Mouse (Mus musculus) embryonic facial prominence, embryonic 10.5 days (tissue): ENCODE results near the gene Clint1. TPM values are rescaled to one million over a fixed set of nuclear protein-coding genes. Genes with fewer than 3 reads are reported as not detected.

Experiments
- DNase-seq: peaks from one replicate; pipeline ENCODE4 v3.0.0-alpha.2; 2017; ENCODE audit warnings: low spot score
- H3K27ac ChIP-seq: fragments of 300-500 bp; sonication (generic); replicated peaks from 2 replicates; pipeline ENCODE4 v1.5.1; 2016; ENCODE audit warnings: mild to moderate bottlenecking
- H3K27me3 ChIP-seq: fragments of 300-500 bp; sonication (generic); replicated peaks from 2 replicates; pipeline ENCODE4 v1.6.1; 2016; ENCODE audit warnings: low read depth, mild to moderate bottlenecking; ENCODE audit not compliant: poor library complexity, severe bottlenecking
- H3K36me3 ChIP-seq: fragments of 300-500 bp; sonication (generic); replicated peaks from 2 replicates; pipeline ENCODE4 v1.6.1; 2016; ENCODE audit warnings: mild to moderate bottlenecking, moderate library complexity
- H3K4me1 ChIP-seq: fragments of 300-500 bp; sonication (generic); 2 replicates; pipeline ENCODE4 v1.6.1; 2016
- H3K4me3 ChIP-seq: fragments of 300-500 bp; sonication (generic); 2 replicates; pipeline ENCODE4 v1.5.1; 2016; ENCODE audit warnings: mild to moderate bottlenecking, moderate library complexity
- H3K9me3 ChIP-seq: fragments of 300-500 bp; sonication (generic); 2 replicates; pipeline ENCODE4 v1.6.1; 2016; ENCODE audit warnings: mild to moderate bottlenecking
- WGBS: fragments of 180-500 bp; shearing (Covaris S2); methylation state at CpG from one replicate; pipeline ENCODE4 v1.1.7; 2016; 5-methylcytosine and 5-hydroxymethylcytosine counted together
- polyA plus RNA-seq: library from polyadenylated mRNA; unstranded; fragments of >200 nt; fragmentation: Nextera tagmentation; extraction: Ambion mirVana; gene quantifications from 2 replicates; pipeline ENCODE4 v1.2.1, GENCODE M21; 2016

Clint1 gene
- polyA plus RNA-seq, 1 experiment from 2014 or later = 63.7 TPM

GRCm38 (mm10) chr11:45892861-45893360 is 41.1 kb downstream of the Clint1 start:
- DNase-seq = no peak
- no peak overlapping the region for H3K4me3 ChIP-seq
- peaks cover 98% of the 10 kb centered on the region for H3K36me3 ChIP-seq
- no peak overlapping the region for H3K27ac ChIP-seq
- H3K9me3 ChIP-seq = no peaks in the 10 kb centered on the region
- no peaks in the 10 kb centered on the region for H3K4me1 ChIP-seq
- WGBS = 93% methylated on average over 5 of the region's 5 CpGs
- H3K27me3 ChIP-seq = no peaks in the 10 kb centered on the region

GRCm38 (mm10) chr11:45897392-45897791 is 45.5 kb downstream of the Clint1 start:
- no peaks in the 10 kb centered on the region for H3K27me3 ChIP-seq
- H3K9me3 ChIP-seq = no peaks in the 10 kb centered on the region
- no peaks in the 10 kb centered on the region for H3K4me1 ChIP-seq
- H3K4me3 ChIP-seq = no peak overlapping the region
- H3K36me3 ChIP-seq = peaks cover 88% of the 10 kb centered on the region
- no peak overlapping the region for H3K27ac ChIP-seq
- 82% methylated on average over 2 of the region's 2 CpGs for whole genome bisulfite sequencing
- no peak for DNase-seq

DNA sequence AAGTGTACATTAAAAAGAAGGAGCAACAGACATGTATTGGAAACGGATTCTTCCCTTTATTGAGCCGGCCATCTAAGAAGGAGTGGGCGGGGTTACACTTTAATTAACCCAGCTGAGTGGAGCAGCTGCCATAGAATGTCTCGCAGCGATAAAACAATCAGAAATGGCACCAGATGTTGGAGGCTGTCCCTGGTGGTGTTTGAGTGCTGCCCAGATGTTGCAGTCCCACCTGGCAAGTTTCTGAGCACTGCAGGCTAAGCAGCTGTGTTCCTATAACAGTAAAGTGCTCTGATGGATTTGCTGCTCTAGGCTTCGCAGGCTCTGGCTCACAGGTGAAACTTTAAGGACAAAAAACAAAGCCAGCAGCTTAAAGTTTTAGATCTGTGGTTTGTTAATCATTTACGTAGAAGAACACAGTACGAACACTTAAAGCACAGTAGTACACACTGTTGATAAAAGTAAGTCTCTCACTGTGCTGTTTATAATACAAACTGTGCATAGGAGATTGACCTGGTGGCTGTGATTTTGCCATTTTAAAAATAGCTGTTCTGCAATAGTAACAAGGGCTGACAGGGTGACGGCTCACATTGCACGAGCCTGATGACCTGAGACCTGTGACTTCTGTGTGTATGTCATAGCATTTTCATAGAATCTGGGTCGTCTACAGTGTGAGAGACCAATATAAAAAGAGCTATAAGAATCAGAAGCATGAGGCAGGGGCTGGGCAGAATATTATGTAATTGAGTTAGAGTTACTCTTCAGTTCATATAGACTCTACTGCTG is 48.6 kb downstream of the Clint1 start:
- no peak for DNase-seq
- Histone ChIP-seq H3K27me3 (no peaks in the 10 kb centered on the region), H3K4me3 (no peak overlapping the region), H3K9me3 (no peaks in the 10 kb centered on the region), H3K4me1 (no peaks in the 10 kb centered on the region), H3K36me3 (peaks cover 78% of the 10 kb centered on the region), H3K27ac (no peak overlapping the region)
- WGBS = 89% methylated on average over 11 of the region's 11 CpGs

- Histone ChIP-seq H3K36me3 (peaks cover 84% of the 10 kb centered on the region), H3K4me3 (no peak overlapping the region), H3K27ac (no peak overlapping the region; the same call in 1 of the 2 replicates), H3K27me3 (no peaks in the 10 kb centered on the region), H3K9me3 (no peaks in the 10 kb centered on the region), H3K4me1 (no peaks in the 10 kb centered on the region)
- 91% methylated on average over 8 of the region's 8 CpGs for WGBS
- no peak for DNase-seq
These were observed 54.4 kb downstream of the Clint1 start for GRCm38 (mm10) chr11:45906109-45906786.

GRCm38 (mm10) chr11:45907301-45907700 is 55.5 kb downstream of the Clint1 start:
- 93% methylated on average over 5 of the region's 5 CpGs for WGBS
- Histone ChIP-seq H3K4me1 (no peaks in the 10 kb centered on the region), H3K27me3 (no peaks in the 10 kb centered on the region), H3K27ac (no peak overlapping the region), H3K9me3 (no peaks in the 10 kb centered on the region), H3K4me3 (no peak overlapping the region), H3K36me3 (peaks cover 88% of the 10 kb centered on the region)
- no peak for DNase-seq

DNA sequence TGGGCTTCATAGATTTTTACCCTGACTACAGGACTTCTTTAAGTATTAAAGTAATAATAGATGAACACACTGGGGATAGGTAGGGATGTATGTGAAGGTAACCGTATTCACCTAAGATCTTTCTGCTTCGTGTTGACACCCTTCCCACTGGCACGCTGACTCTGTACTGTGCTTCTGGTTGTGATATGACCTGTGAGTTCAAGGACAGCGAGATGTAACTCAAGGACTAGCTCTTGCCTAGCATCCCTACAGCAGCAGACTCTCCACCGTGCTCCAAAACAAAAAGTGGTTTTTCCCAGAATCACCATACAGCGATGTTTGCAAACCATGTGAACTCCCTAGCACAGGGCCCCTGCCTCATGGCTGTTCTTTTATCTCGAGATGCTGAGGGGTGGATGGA is 56.2 kb downstream of the Clint1 start:
- Histone ChIP-seq H3K4me1 (no peaks in the 10 kb centered on the region), H3K9me3 (no peaks in the 10 kb centered on the region), H3K36me3 (peaks cover 80% of the 10 kb centered on the region), H3K4me3 (no peak overlapping the region), H3K27me3 (no peaks in the 10 kb centered on the region), H3K27ac (no peak overlapping the region)
- DNase-seq = no peak
- 94% methylated on average over 7 of the region's 7 CpGs for WGBS

- 96% methylated on average over 7 of the region's 7 CpGs for WGBS
- DNase-seq = no peak
- H3K36me3 ChIP-seq = peaks cover 72% of the 10 kb centered on the region
These were observed 57.0 kb downstream of the Clint1 start for GRCm38 (mm10) chr11:45908894-45909293.

GRCm38 (mm10) chr11:45910701-45911100 is 58.9 kb downstream of the Clint1 start:
- DNase-seq = no peak
- 90% methylated on average over 5 of the region's 5 CpGs for WGBS
- peaks cover 63% of the 10 kb centered on the region for H3K36me3 ChIP-seq
- H3K4me1 ChIP-seq = no peaks in the 10 kb centered on the region
- H3K27me3 ChIP-seq = no peaks in the 10 kb centered on the region
- H3K27ac ChIP-seq = no peak overlapping the region
- H3K4me3 ChIP-seq = no peak overlapping the region
- H3K9me3 ChIP-seq = no peaks in the 10 kb centered on the region

More at GRCm38 (mm10) chr11:45908894-45909293, 57.0 kb downstream of the Clint1 start:
- no peaks in the 10 kb centered on the region for H3K27me3 ChIP-seq
- H3K4me3 ChIP-seq = no peak overlapping the region
- no peaks in the 10 kb centered on the region for H3K4me1 ChIP-seq
- H3K9me3 ChIP-seq = no peaks in the 10 kb centered on the region
- no peak overlapping the region for H3K27ac ChIP-seq

GRCm38 (mm10) chr11:45916196-45916595 is 64.3 kb downstream of the Clint1 start:
- WGBS = 86% methylated on average over 10 of the region's 10 CpGs

DNA sequence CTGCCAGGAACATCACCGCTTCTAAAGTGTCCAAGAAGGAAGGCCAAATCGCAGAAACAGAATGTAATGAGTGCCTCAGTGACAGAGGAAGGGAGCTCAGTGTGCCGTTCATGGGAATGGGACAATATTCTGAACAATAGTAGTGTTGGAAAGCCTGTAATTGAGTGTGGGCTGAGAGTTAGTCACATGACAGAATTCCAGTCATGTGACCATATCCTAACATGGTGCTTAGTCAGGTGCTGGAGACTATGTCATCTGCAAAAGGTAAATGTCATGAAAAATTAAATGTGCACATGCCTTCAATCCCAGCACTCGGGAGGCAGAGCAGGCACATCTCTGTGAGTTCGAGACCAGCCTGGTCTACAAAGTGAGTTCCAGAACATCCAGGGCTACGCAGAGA is 66.2 kb downstream of the Clint1 start:
- H3K27ac ChIP-seq = no peak overlapping the region
- no peaks in the 10 kb centered on the region for H3K9me3 ChIP-seq
- H3K4me3 ChIP-seq = no peak overlapping the region
- WGBS = 93% methylated on average over 6 of the region's 6 CpGs
- no peaks in the 10 kb centered on the region for H3K36me3 ChIP-seq
- H3K27me3 ChIP-seq = no peaks in the 10 kb centered on the region
- H3K4me1 ChIP-seq = peaks cover 11% of the 10 kb centered on the region
- DNase-seq = no peak

More at GRCm38 (mm10) chr11:45916196-45916595, 64.3 kb downstream of the Clint1 start:
- H3K4me1 ChIP-seq = peaks cover 4% of the 10 kb centered on the region
- DNase-seq = no peak
- H3K4me3 ChIP-seq = no peak overlapping the region
- H3K27me3 ChIP-seq = no peaks in the 10 kb centered on the region
- H3K36me3 ChIP-seq = peaks cover 10% of the 10 kb centered on the region
- H3K27ac ChIP-seq = no peak overlapping the region
- H3K9me3 ChIP-seq = no peaks in the 10 kb centered on the region

- Histone ChIP-seq H3K4me1 (peaks cover 11% of the 10 kb centered on the region), H3K36me3 (no peaks in the 10 kb centered on the region), H3K9me3 (no peaks in the 10 kb centered on the region), H3K4me3 (no peak overlapping the region), H3K27ac (no peak overlapping the region), H3K27me3 (no peaks in the 10 kb centered on the region)
- 80% methylated on average over 4 of the region's 4 CpGs for WGBS
- no peak for DNase-seq
These were observed 67.0 kb downstream of the Clint1 start for GRCm38 (mm10) chr11:45918836-45919235.

- Histone ChIP-seq H3K36me3 (no peaks in the 10 kb centered on the region), H3K27ac (peak overlapping the region; percentile 52), H3K9me3 (no peaks in the 10 kb centered on the region), H3K27me3 (no peaks in the 10 kb centered on the region), H3K4me3 (no peak overlapping the region), H3K4me1 (peaks cover 21% of the 10 kb centered on the region)
- 59% methylated on average over 8 of the region's 8 CpGs for WGBS
- no peak for DNase-seq
These were observed 69.2 kb downstream of the Clint1 start for GRCm38 (mm10) chr11:45921026-45921425.

- Histone ChIP-seq H3K36me3 (no peaks in the 10 kb centered on the region), H3K4me1 (peaks cover 26% of the 10 kb centered on the region), H3K27ac (peak overlapping the region; percentile 52), H3K27me3 (no peaks in the 10 kb centered on the region), H3K9me3 (no peaks in the 10 kb centered on the region), H3K4me3 (peak overlapping the region; percentile 26)
- DNase-seq = peak; percentile 32
- WGBS = 11% methylated on average over 10 of the region's 10 CpGs
These were observed 69.6 kb downstream of the Clint1 start for GRCm38 (mm10) chr11:45921480-45921898.
